Mouse (Mus musculus): ENCODE data around the gene Poc1b.

- no peak for TF ChIP-seq CTCF (IDR thresholded peaks at IDR 0.05)
- TF ChIP-seq EP300 (IDR thresholded peaks at IDR 0.05), result no peak
Measured at GRCm38 (mm10) chr10:99224218-99224617, 117.4 kb downstream of the Poc1b start.
